Mouse (Mus musculus): ENCODE measurements around the gene Ctr9.
A peak's percentile ranks its signal among the peaks of the same experiment; 100 is the strongest.

Ctr9 gene

DNA sequence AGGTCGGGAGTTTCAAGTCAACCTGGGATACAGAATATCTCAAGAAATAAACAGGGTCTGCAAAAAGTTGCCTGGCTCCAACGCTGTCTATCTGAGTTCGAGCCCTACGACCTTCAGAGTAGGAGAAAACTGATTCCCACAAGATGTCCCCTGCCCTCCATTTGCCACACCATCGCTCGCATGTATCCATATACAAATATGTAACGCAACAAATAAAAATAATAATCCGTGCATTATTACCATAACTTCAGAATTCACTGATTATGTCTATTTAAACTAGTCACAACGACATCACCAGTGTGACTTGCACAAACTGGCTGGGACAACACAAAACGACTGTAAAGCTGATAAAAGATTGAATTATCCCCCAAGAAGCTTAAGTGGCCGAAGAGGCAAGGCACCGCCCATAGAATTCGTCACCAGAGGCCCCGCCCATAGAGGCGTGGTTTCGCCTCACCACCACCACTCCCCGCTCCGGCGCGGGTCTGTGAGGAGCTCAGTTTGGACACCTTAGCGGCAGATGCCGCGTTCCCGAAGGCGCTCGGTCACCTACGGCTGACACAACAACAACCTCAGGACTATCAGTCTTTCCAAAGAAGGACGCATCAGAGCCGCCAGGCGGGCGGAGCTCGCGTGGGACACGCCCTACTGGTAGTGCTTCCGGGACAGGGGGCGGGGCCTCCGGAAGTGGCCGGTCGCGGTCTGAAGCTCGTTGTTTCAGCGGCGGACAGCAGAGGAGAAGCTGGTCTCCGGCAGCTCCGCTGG is at the start of gene Ctr9:
Ctr9 (plus strand) TSS at position 671 of the 765 bp plus-strand sequence.
- peak; percentile 93 for DNase-seq

DNA sequence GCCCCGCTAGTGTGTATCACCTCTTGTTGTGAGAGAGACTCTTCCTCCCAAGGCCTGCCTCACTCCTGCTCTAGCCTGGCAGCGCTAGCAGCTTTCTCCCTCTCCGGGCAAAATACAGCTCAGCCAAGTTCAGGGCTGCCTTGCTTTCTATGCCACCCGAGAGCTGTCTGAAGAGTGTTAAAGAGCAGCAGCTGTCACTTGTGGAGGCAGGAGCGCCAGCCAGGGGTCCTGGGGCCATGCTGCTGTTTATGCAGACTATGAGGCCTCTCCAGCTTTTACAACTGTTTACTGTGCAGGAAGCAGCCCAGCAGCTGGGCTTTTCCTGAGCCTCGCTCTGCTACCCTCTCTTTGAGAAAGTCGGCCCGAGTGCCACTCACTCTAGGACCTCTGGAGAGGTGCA is 47.7 kb upstream of the Ctr9 start:
- no peak for DNase-seq

DNA sequence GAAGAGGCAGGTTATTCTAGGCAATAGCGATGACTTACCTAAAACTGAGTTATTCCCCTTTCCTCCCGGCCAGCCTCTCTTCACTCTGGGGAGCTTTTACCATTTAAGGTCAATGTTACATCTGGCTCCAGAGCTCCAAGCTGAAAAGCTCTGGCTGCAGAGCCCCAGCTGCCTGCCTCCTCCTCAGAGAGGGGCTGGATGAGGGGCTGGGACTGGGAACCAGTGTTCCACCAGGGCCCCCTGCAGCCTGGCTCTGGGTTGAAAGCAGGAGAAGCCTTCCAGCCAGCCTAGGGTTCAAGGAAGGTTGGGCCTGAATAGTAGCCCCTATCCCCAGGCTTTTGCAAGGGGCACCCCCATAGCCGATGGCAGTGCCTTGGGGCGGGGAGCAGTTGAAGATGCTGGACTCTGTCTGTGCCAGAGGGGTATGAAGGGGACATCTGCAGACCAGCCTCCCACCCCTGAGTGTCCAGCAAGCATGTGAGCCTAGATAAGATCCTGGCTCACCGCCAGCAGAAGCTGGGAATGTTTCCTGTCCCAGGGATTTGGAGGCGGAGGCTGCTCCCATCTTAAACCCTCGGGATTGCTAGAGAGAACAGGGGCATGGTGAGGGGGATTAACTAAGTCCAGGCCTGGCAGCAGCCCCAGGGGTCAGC is 46.6 kb upstream of the Ctr9 start, which contains the start of gene Mrvi1:
Mrvi1 (minus strand) TSS at position 409 of the 653 bp plus-strand sequence.
- peak; percentile 46 for DNase-seq

DNA sequence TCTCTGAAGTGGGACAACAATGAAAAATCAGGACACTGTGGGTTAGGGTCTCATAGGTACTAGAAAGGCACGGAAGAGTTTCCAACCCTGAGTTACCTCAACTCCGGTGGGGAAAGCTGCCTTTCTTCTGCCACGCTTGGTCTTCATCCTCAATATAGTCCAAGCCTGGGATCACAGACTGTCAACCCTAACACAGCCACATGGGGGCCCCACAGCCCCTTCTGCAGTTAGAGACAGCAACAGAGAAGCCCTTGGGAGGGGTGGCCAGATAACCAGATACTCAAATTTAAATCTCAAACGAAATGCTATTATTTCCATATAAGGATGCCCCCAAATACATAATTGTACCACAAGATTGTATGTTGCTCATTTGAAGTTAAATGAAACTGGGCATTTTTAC is 46.0 kb upstream of the Ctr9 start:
- peak; percentile 43 for DNase-seq

DNA sequence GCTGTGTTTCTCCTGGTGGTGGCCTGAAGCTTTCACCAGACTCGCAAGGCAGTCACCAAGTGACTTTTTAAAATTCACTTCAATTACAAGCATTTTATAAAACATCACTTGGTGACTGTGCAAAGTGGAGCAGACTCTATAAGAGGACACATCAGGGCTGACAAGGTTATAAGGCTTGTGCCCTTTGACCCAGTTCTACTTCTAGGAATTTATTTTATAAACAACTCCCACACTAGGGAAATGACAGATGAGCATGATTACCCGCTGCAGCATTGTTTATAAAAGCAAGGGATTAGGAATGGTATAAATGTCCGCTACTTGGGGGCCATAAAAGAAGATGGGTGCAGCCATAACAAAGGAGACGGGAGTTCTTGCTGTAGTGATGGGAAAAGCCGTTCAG is 45.1 kb upstream of the Ctr9 start:
- no peak for DNase-seq

DNA sequence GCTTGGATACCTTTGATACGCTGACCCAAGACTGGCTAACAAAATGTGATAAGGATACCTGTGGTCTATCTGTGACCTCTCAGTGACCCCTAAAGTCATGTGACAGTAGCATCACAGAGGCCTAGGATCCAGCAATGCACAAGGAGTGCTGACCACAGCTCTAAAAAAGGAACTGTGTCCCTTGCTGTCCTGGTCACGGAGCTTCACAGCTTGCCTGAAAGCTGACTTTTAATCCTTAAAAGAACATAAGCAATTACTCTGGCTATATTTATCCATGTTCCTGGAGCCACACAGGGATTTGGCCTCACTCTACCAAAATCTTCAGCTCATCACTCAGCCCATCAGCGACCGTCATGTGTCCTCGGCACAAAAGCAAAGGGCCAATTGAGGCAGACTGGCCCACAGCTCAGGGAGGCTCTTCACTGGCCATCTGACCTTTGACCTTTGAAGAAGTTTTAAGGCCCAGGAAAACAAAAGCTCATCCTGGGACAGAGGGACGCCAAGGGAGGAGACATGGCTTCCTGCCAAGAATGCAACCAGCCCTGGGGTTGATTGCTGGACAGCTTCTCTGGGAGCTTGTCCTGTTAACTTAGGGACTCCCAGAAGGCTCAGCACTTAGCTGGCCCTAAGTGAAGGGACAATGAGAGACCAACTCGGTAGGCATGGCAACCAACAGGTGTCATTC is 43.0 kb upstream of the Ctr9 start:
- DNase-seq = peak; percentile 65

DNA sequence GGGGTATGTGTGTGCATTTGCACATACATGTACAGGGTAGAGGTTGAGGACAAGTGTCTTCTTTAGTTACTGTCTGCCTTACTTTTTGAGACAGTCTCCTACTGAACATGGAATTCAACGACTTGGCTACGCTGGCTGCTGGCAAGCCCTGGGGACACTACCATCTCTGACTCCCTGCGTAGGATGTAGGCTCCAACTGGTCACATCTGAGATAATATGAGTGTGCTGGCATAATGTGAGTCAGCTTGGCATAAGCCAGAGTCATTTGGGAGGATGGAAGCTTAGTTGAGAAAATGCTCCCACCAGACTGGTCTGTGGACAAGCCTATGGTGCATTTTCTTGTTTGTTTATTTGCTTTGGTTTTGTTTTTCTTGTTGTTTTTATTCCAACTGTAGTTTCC is 40.7 kb upstream of the Ctr9 start:
- DNase-seq = no peak

DNA sequence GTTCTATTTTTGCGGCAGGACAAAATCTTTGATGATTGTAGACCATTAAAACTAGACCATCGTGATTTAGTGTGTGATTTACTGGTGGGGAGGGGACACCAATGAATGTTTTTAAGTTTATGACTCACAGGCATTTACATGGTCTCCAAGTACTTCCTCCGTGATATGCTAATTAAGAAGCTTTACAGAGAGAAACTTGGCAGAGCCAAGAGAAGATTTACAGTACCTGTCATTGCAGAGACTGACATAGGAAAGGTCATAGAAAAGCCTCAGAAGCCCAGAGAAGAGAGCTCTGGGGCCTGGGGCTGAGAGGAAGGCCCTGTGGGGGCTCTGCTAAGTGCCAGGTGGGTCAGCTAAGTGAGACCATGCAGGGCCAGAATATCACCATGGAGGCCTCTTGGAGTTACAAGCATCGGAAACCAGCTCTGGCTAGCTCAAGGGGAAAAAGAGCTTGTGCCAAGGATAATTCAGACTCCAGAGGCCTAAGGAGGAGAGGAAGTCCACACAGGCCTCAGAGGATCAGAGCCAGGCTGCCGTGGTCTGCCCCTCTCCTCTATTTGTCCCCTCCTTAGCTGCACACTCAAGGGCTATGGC is 39.4 kb upstream of the Ctr9 start:
- DNase-seq = no peak

DNA sequence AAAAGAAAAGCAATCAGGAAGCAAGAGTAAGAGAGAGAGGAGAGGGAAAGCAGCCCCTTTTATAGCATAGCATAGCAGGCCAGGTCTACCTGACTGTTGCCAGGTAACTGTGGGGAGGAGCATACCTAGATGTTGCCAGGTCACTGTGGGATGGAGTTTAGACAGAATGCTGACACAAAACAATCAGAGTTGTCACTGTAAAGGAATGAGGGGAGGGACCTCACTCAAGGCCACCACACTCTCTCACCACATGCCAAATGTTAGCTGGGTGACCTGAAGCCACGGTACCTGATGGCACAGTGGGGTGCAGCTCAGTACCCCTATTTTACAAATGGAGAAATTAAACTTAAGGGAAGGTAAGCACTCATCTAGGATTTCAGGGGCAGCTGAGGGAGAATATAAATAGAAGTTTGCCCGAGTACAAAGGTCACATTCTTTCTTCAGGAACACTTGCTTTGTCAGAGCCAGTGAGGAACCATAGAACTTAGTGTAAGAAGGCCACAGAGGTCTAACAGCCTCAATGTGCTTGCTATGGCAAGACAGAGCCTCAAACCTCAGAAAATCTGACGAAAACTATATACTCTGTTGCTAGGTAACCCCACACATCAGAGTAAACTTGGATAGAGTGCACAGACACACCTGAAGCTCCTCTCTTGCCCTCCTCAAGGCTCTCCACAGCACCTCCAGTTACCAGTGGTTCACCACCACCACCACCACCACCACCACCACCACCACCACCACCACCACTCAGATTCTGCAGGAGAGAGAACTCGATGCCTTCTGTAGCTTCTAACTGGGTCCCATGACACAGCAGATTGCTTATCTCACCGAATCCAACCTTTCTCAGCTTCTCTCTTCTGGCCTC is 38.2 kb upstream of the Ctr9 start:
- DNase-seq = peak; percentile 72

DNA sequence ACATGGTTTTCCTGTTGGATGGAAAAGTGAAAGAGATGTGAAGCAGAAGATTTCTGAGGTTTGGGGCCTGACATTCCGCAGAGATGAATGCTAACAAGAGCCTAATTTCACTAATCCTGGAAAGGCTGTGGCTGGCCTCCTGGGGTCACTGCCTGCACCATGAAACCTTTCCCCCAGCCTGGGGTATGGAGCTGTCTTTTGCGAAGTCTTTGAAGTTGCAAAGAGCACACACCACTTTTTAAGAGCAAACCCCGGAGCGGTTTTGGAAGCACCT is 37.6 kb upstream of the Ctr9 start:
- DNase-seq = no peak

DNA sequence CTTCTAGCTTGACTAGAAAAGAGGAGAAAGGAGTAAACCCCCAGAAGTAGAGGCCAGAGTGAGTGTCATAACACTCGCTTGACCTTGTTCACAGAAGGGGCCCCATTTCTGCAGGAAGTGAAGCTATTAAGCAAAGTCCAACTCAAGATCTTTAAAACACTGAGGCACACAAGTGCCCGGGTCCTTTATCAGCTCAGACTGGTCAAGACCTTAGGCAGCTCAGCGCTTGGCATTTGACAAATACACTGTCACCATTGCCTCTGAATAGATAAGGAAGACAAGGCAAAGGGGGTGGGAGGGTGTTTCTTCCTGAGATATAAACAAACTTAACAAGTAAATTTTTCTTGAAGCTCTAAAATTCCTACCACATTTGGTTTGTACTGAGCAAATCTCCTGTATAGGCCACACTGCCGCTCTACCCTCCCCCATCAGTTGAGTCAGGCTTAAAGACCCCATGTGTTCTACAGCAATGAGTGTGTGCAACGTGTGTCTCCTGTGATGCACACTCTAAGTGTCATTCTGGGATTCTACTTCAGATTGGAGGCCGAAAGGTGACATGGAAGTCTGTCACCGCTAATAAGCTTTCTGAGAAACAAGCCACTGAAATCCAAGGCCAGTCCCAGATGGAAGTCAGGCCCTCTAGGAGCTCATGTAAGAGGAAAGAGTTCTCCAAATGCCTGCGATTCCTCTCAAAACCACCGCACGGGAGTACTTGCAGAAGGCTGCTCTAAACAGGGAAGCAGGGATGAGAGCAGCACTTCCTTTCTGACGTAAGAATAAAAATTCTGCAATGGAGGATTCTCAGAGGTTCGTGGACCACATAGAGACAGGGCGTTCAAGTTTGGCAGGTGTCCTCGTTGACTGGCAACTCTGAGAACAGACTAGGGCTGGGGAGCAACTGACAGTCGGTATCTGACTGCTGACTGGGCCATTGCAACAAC is 29.6 kb upstream of the Ctr9 start:
- no peak for DNase-seq

DNA sequence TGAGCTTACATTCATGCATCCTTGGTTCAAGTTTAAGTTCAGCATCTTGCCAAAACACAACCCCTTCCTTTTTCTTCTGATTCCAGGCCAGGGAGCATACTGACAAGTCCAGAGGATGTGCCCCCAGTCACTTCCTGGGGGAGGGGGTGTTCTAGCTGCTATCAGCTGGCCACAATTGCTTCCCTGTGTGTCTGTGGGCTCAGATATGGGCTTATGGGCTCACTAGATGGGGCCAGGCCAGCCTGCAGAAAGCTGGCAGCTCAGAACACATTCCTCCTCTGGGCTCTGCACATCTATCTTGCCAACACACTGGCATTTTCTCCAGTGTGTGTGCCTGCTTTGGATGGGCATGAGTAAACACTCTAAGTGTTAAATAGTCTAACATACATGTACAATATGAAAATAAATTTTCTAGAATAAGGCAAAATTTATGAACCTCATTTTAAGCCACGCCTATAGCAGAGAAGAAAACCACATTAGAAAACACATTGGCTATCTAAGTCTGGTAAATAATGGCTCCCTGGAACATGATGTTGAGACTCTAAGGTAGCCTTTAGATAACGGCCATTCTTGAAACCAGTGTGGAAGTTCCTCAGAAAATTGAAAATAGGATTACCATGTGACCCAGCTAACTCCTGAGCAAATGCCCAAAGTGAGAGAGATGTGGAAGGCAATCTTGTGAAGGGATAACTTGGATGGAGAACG is 24.5 kb upstream of the Ctr9 start:
- no peak for DNase-seq

DNA sequence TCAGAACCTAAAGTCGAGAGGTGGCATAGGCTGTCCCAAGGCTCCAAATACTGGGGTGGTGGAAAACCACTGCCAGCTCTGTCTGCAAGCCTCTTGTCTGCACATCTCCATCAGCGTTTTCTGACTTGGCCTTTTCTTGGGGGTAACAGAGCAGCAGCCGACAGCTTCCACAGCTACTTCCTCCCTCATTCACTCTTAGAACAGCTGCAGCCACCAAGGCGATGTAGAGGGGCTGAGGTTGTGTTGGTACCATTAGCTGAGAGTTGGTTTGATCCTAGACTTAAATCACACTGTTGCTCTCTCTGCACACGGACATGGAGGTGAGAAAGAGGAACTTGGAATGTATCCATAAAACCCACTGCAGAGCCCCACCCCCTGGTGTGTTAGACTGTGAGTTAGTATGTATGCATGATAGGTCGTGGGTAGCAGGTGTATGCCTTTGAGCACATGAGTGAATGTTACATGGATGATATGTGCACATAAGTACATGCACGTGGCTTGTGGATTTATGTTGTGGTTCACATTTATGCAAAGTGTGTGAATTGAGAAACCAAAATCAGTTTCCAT is 14.6 kb upstream of the Ctr9 start:
- DNase-seq = no peak

DNA sequence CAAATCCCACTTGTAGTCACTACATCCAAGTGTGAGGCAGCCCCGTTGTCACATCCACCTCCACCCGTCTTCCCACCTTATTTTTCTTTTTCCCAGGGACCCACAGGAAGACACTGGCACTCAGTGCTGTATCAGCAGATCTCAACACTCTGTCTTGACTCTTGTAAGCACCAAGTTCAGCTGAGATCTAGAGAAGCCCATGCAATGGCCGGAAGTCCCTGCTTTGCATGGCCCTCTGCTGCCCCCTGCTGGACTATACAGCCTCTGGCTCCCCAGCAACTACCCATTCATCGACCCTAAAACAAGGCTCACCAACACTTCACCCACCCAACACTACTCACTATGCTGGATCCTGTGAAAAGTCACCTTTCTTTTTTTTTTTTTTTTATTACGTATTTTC is 13.9 kb upstream of the Ctr9 start:
- peak; percentile 77 for DNase-seq

DNA sequence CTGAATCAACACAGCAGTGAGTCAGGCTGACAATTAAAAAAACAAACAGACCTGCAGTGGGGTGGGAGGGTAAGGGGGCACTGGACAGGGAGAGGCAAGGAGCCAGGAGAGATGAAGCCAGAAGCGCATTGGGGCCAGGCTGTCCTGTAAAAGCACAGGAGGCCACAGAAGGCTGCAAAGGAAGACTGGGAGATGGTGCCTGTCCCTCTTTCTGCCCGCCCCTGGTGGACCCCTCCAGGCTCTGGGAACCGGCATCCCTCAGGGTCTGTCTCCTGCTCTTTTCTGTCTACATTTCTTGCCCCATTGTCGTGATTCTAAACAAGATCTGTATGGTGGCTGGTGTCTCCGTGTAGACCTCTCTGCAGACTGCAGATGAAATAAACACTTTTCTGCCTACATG is 13.0 kb upstream of the Ctr9 start:
- DNase-seq = no peak

DNA sequence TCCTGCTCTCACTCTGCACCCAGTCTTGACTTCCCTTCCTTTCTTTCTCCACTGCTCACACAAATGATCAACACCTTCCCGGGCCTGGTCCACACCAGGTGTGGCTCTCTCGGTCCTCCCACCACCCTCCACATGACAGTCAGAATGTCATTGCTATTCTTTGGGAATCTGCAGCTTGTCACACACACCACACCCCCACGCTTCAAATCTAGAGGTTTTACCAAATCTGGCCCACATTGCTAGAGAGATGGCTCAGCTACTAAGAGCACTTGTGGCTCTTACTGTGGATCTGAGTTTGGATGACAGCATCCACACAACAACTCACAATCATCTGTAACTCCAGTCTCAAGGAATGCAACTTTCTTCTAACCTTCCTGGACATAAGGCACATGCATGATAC is 11.8 kb upstream of the Ctr9 start:
- no peak for DNase-seq

DNA sequence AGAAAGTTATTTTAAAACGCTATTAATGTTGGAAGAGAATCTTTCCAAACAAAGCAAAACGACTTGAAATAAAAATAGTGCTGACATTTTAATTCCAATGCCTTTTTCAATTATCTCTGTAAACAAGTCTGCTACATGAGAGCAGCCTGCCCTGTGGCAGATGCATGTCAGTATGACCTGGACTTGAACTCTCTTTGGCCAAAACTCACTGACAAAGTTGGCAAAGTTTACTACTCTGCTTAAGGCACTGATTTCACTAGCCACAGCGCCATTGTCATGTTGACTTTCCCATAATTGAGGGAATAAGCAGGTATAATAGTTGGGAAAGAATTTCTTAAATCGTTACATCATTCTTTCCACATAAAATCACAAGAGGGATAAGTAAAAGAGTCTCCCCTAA is 7.9 kb upstream of the Ctr9 start:
- no peak for DNase-seq

DNA sequence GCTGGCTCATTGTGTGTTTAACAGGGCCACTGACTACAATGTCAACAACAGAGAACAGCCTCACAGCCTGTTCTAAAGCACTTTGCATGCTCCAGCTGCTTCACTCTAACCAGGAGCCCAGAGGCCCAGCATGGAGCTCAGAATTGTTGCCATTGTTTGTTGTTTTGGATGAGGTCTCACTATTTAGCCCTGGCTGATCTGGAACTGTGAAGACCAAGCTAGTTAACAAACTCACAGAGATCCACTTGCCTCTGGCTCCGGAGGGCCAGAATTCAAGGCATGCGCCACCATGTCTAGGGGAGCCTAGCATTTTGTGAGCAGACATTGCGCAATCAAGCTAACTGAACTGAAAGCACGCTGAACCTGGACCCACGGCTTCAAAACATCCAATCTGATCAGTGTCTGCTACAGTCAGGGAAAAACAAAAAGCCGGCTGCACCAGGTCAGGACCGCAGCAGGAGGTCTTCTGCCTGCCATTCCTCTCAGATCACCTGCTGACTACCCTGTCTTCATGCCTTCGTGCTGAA is 4.6 kb upstream of the Ctr9 start:
- peak; percentile 66 for DNase-seq

DNA sequence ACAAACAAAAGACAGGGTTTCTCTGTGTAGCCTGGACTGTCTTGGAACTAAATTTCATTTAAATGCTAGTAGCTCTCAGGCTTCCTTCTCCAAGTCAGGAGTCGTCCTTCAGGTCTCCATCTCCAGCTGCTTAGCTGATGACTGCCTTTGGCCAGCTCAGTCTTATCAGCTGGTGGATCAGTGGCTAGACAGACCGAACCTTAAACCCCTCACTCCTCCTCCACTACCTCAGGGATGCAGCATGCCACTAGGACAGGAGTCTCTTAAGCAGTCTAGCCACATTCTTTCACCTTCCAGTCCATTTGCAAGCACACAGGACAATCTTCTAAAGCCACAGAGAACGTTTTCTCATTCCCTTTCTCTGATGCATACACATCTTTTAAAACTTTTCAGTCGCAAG is 3.8 kb upstream of the Ctr9 start:
- no peak for DNase-seq

DNA sequence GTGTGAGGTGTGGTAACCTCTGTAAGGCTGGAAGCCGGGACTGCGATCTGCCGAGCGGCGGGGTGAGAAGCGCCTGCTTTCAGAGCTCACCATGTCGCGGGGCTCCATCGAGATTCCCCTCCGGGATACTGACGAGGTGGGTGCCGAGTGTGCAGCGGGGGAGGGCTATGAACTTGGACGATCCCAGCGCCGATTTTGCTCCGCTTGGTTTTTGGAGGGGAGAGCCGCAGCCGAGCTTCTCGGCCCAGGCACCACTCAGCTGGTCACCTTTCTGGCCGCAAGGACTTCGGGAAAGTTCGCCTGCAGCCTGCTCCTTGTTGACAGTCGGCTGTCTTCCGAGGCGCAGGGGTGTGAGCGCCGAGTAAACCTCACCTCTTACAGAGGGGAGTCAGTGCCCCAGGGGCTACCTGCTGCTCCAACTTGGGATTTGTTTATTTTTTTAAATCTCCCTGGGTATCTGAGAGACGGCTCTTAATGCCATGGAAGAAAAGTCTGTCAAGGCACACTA is 349 bp downstream of the Ctr9 start:
- DNase-seq = no peak

Measured in kidney, adult 11 months (tissue).